Mouse (Mus musculus): ENCODE measurements around the gene Map4k4. TPM values are rescaled to one million over a fixed set of nuclear protein-coding genes. Genes with fewer than 3 reads are reported as not detected.

Map4k4 gene
- polyA plus RNA-seq, 1 experiment from 2014 or later: 35.7 TPM

DNA sequence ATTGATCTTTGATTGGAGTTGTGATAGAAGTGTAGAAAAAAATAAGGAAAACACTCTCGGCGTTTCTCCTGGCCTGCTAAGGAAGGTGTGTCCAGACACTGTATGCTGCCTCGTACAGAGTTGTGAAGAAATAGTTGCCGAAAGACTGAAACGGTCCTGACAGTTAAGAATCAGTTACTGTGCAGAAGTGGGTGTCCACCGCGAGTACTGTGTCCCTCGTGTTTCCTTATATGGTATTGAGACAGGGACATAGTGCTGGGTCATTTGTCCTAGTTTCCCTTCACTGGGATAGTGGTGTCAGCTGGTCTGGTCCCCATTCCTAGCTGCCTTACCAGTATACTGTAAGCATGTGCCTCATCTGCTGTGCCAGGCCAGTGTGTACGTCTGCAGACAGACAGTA lies 83.6 kb downstream of the Map4k4 start:
- no peaks in the 10 kb centered on the region for H3K27me3 ChIP-seq (replicated peaks)
- peaks cover 71% of the 10 kb centered on the region for H3K36me3 ChIP-seq
- H3K9ac ChIP-seq (replicated peaks): no peak overlapping the region
- WGBS: 91% methylated on average over 9 of the region's 9 CpGs
- H3K4me3 ChIP-seq (replicated peaks): no peak overlapping the region
- no peak for ATAC-seq (ENCODE audit: low FRiP score)
- H3K9me3 ChIP-seq (replicated peaks): no peaks in the 10 kb centered on the region
- H3K27ac ChIP-seq (replicated peaks): no peak overlapping the region
- H3K4me2 ChIP-seq: no peak overlapping the region
- H3K4me1 ChIP-seq: peaks cover 20% of the 10 kb centered on the region

GRCm38 (mm10) chr1:39986820-39987219 lies 86.1 kb downstream of the Map4k4 start:
- H3K36me3 ChIP-seq: peaks cover 74% of the 10 kb centered on the region

GRCm38 (mm10) chr1:39988841-39989240 lies 88.1 kb downstream of the Map4k4 start:
- peaks cover 79% of the 10 kb centered on the region for H3K36me3 ChIP-seq
- H3K4me2 ChIP-seq: no peak overlapping the region
- no peak for ATAC-seq (ENCODE audit: low FRiP score)
- 86% methylated on average over 12 of the region's 12 CpGs for WGBS
- H3K4me1 ChIP-seq: no peaks in the 10 kb centered on the region
- no peaks in the 10 kb centered on the region for H3K27me3 ChIP-seq (replicated peaks)
- no peak overlapping the region for H3K4me3 ChIP-seq (replicated peaks)
- H3K9me3 ChIP-seq (replicated peaks): no peaks in the 10 kb centered on the region
- no peak overlapping the region for H3K27ac ChIP-seq (replicated peaks)
- H3K9ac ChIP-seq (replicated peaks): no peak overlapping the region

More at GRCm38 (mm10) chr1:39986820-39987219, 86.1 kb downstream of the Map4k4 start:
- no peak for ATAC-seq (ENCODE audit: low FRiP score)
- H3K27ac ChIP-seq (replicated peaks): no peak overlapping the region
- peaks cover 8% of the 10 kb centered on the region; the same call in 1 of the 2 replicates for H3K4me1 ChIP-seq
- H3K27me3 ChIP-seq (replicated peaks): no peaks in the 10 kb centered on the region
- 92% methylated on average over 9 of the region's 9 CpGs for WGBS
- H3K4me3 ChIP-seq (replicated peaks): no peak overlapping the region
- no peak overlapping the region for H3K9ac ChIP-seq (replicated peaks)
- no peak overlapping the region for H3K4me2 ChIP-seq
- H3K9me3 ChIP-seq (replicated peaks): no peaks in the 10 kb centered on the region

- no peaks in the 10 kb centered on the region for H3K27me3 ChIP-seq (replicated peaks)
- H3K4me2 ChIP-seq: no peak overlapping the region
- H3K4me1 ChIP-seq: no peaks in the 10 kb centered on the region
- H3K27ac ChIP-seq (replicated peaks): no peak overlapping the region
- H3K36me3 ChIP-seq: peaks cover 83% of the 10 kb centered on the region
- no peak for ATAC-seq (ENCODE audit: low FRiP score)
- 93% methylated on average over 9 of the region's 9 CpGs for WGBS
- H3K9ac ChIP-seq (replicated peaks): no peak overlapping the region
- H3K9me3 ChIP-seq (replicated peaks): no peaks in the 10 kb centered on the region
- no peak overlapping the region for H3K4me3 ChIP-seq (replicated peaks)
Measured at GRCm38 (mm10) chr1:39990041-39990440, 89.3 kb downstream of the Map4k4 start.

DNA sequence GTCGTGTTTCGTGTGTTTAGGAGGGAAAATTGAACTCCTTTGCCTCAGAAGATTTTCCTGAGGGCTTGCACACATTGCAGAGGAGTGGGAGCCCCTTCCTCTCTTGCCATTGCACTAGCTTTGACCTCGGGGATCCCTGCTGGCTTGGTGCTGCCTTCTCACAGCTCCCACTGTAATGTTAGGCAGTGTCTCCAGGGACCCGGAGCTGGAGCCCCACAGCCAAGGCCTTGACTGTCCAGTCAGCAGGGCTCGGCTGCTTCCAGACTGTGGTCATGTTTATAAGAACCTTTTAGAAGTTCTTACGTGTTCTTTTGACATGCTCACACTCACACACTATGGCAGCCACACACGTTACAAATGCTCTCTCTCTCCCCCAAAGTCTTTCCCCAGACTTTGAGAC lies 93.2 kb downstream of the Map4k4 start:
- Histone ChIP-seq H3K4me1 (no peaks in the 10 kb centered on the region), H3K36me3 (peaks cover 87% of the 10 kb centered on the region)
- no peak for ATAC-seq (ENCODE audit: low FRiP score)

DNA sequence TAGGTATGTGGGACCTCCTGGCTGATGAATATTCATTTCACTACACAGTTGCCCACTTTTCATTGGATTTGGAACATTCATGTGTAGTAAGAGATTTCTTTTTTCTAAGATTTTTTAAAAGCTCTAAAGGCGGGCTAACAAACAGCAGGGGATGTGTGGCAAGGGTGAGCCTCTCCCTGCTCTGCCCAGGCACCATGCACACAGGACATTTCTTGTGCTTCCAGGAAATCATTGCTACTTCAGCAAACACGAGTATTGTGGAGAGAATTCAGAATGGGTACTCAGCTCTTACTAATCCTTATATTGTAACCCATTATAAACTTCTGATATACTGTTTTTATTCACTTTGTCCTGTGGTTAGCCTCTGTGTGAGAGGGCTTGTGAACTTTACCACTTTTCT lies 94.9 kb downstream of the Map4k4 start:
- Histone ChIP-seq H3K9ac (replicated peaks) (no peak overlapping the region), H3K27me3 (replicated peaks) (no peaks in the 10 kb centered on the region), H3K4me2 (no peak overlapping the region), H3K36me3 (peaks cover 82% of the 10 kb centered on the region), H3K27ac (replicated peaks) (no peak overlapping the region), H3K9me3 (replicated peaks) (no peaks in the 10 kb centered on the region), H3K4me1 (no peaks in the 10 kb centered on the region), H3K4me3 (replicated peaks) (no peak overlapping the region)
- ATAC-seq (ENCODE audit: low FRiP score): no peak
- WGBS: 90% methylated on average over 2 of the region's 2 CpGs

More for the DNA sequence above, 93.2 kb downstream of the Map4k4 start:
- Histone ChIP-seq H3K9me3 (replicated peaks) (no peaks in the 10 kb centered on the region), H3K9ac (replicated peaks) (no peak overlapping the region), H3K27me3 (replicated peaks) (no peaks in the 10 kb centered on the region), H3K27ac (replicated peaks) (no peak overlapping the region), H3K4me2 (no peak overlapping the region), H3K4me3 (replicated peaks) (no peak overlapping the region)
- WGBS: 92% methylated on average over 7 of the region's 7 CpGs

DNA sequence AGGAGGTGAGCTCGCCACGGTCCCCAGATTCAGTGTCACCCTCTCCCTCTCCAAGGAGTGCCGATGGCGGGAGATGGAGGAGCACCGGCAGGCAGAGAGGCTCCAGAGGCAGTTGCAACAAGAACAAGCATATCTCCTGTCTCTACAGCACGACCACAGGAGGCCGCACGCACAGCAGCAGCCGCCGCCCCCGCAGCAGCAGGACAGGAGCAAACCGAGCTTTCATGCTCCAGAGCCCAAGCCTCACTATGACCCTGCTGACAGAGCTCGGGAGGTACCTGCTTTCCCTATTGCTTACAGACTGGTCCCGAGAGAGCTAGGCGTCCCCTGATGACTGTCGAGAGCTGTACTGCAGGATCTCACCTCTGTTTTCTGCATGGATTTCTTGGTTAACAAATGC lies 99.8 kb downstream of the Map4k4 start:
- 84% methylated on average over 16 of the region's 16 CpGs for WGBS
- Histone ChIP-seq H3K4me2 (no peak overlapping the region), H3K27ac (replicated peaks) (peak overlapping the region; percentile 33), H3K4me3 (replicated peaks) (no peak overlapping the region), H3K9ac (replicated peaks) (no peak overlapping the region), H3K27me3 (replicated peaks) (no peaks in the 10 kb centered on the region), H3K9me3 (replicated peaks) (no peaks in the 10 kb centered on the region), H3K4me1 (no peaks in the 10 kb centered on the region), H3K36me3 (peaks cover 83% of the 10 kb centered on the region)
- ATAC-seq (ENCODE audit: low FRiP score): no peak

DNA sequence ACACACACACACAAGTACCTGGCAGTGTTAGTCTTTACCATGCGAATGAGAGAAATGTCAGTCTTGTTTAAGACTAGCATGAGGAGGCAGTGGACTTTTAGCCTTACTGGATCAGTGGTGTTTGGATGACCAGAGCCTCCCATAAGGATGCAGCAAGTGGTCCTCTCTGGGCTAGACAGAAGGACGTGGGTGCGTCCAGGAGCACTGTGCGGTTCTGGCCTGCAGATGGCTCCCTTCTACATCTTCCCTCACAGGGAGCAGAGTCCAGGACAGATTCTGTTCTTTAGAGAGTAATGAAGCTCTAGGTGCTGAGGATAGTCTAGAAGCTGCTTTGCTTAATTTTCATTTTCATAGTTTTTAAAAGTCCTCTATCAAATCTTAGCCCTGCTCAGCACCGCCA lies 100.2 kb downstream of the Map4k4 start:
- 73% methylated on average over 5 of the region's 5 CpGs for WGBS
- no peaks in the 10 kb centered on the region for H3K9me3 ChIP-seq (replicated peaks)
- H3K9ac ChIP-seq (replicated peaks): no peak overlapping the region
- no peak overlapping the region for H3K4me3 ChIP-seq (replicated peaks)
- peak overlapping the region; percentile 33; the same call in 1 of the 2 replicates for H3K27ac ChIP-seq (replicated peaks)
- peak; percentile 34; the same call in 1 of the 2 replicates for ATAC-seq (ENCODE audit: low FRiP score)
- no peaks in the 10 kb centered on the region for H3K27me3 ChIP-seq (replicated peaks)
- no peak overlapping the region for H3K4me2 ChIP-seq
- peaks cover 83% of the 10 kb centered on the region for H3K36me3 ChIP-seq
- no peaks in the 10 kb centered on the region for H3K4me1 ChIP-seq

GRCm38 (mm10) chr1:40002129-40002727 lies 101.5 kb downstream of the Map4k4 start:
- H3K36me3 ChIP-seq: peaks cover 85% of the 10 kb centered on the region
- no peak overlapping the region for H3K4me2 ChIP-seq
- no peak overlapping the region for H3K27ac ChIP-seq (replicated peaks)
- no peaks in the 10 kb centered on the region for H3K4me1 ChIP-seq
- ATAC-seq (ENCODE audit: low FRiP score): no peak
- H3K27me3 ChIP-seq (replicated peaks): no peaks in the 10 kb centered on the region
- H3K4me3 ChIP-seq (replicated peaks): no peak overlapping the region
- no peaks in the 10 kb centered on the region for H3K9me3 ChIP-seq (replicated peaks)
- 78% methylated on average over 4 of the region's 4 CpGs for WGBS
- no peak overlapping the region for H3K9ac ChIP-seq (replicated peaks)

DNA sequence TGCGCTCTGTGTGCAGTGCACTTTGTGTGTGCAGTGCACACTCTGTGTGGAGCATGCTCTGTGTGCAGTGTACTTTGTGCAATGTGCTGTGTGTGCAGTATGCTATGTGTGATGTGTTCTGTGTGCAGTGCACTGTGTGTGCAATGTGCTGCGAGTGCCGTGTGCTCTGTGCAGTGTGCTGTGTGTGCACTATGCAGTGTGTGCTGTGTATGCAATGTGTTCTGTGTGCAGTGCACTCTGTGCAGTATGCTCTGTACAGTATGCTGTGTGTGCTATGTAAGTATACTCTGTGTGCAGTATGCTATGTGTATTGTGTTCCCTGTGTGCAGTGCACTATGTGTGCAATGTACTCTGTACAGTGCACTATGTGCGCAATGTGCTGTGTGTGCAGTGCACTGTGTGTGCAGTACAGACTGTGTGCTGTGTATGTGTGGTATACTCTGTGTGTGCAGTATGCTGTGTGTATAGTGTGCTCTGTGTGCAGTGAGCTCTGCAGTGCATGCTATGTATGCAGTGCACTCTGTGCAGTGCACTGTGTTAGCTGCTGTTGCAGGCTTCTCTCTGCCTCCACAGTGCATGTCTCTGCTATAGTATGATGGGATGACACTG lies 105.4 kb downstream of the Map4k4 start:
- H3K27me3 ChIP-seq (replicated peaks): no peaks in the 10 kb centered on the region
- peaks cover 87% of the 10 kb centered on the region for H3K36me3 ChIP-seq
- no peaks in the 10 kb centered on the region for H3K4me1 ChIP-seq
- no peaks in the 10 kb centered on the region for H3K9me3 ChIP-seq (replicated peaks)
- H3K4me2 ChIP-seq: no peak overlapping the region
- H3K4me3 ChIP-seq (replicated peaks): no peak overlapping the region
- H3K27ac ChIP-seq (replicated peaks): no peak overlapping the region; the same call in 1 of the 2 replicates
- WGBS: 98% methylated on average over 4 of the region's 4 CpGs
- no peak overlapping the region for H3K9ac ChIP-seq (replicated peaks)
- no peak for ATAC-seq (ENCODE audit: low FRiP score)

DNA sequence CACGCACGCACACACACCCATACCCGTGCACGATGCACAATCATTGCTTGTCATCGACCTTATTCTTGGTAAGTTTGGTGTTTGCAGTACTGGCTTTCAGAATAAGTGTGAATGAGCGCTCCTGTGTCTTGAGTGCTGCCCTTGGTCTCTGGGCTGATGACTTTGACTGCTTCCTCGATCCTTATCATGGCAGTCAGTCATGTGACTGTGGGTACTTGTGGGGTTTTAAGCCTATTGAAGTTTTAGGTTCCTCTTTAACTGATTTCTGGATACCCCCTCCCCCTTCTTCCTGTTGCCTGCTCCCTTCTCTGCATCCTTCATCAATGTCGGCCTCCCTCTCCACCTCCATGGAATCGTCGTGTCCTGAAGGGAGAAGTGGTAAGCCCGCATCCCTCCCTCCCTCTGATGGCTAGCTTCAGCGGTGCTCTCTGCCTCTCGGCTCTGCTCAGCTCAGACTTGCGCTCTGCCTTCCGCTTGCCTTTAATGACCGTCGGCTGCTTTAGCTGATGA lies 107.3 kb downstream of the Map4k4 start:
- Histone ChIP-seq H3K27ac (replicated peaks) (no peak overlapping the region), H3K4me1 (no peaks in the 10 kb centered on the region), H3K4me3 (replicated peaks) (no peak overlapping the region), H3K4me2 (no peak overlapping the region), H3K27me3 (replicated peaks) (no peaks in the 10 kb centered on the region), H3K9me3 (replicated peaks) (no peaks in the 10 kb centered on the region), H3K36me3 (peaks cover 92% of the 10 kb centered on the region), H3K9ac (replicated peaks) (no peak overlapping the region)
- WGBS: 75% methylated on average over 17 of the region's 17 CpGs
- ATAC-seq (ENCODE audit: low FRiP score): no peak

DNA sequence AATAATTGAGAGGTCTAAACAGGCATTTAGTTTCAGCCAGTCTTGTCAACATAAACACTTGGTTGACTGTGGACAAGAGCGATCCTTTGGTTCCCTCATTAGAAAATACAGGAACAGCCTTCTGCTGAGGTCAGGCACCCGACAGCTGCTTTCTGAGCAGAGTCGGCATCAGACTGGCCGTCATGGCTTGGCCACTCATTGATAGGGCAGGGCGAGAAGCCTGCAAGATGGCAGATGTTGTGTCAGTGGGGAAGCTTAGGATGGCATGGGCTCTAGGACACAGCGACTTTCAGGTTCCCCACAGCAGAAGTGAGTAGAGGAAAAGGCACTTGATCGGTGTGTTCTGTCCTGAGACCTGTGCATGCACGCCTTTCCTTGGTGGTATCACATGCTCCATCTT lies 112.0 kb downstream of the Map4k4 start:
- H3K4me3 ChIP-seq (replicated peaks): no peak overlapping the region
- H3K36me3 ChIP-seq: peaks cover 95% of the 10 kb centered on the region
- H3K27ac ChIP-seq (replicated peaks): no peak overlapping the region
- ATAC-seq (ENCODE audit: low FRiP score): no peak
- no peak overlapping the region for H3K4me2 ChIP-seq
- H3K9ac ChIP-seq (replicated peaks): no peak overlapping the region
- WGBS: 94% methylated on average over 8 of the region's 8 CpGs
- no peaks in the 10 kb centered on the region for H3K4me1 ChIP-seq
- no peaks in the 10 kb centered on the region for H3K27me3 ChIP-seq (replicated peaks)
- H3K9me3 ChIP-seq (replicated peaks): no peaks in the 10 kb centered on the region

Measured in neural tube, embryonic 15.5 days (tissue).